Mouse (Mus musculus) midbrain, embryonic 11.5 days (tissue): Measurements from ENCODE around the gene Zscan26. TPM values are rescaled to one million over a fixed set of nuclear protein-coding genes. Genes with fewer than 3 reads are reported as not detected.
A peak's percentile ranks its signal among the peaks of the same experiment; 100 is the strongest.

ENCODE experiments used
- ATAC-seq: fragments of 200-750 bp; cut with Nextera tagmentation; 2 replicates; pipeline ENCODE4 v1.8.0; 2017; ENCODE audit warnings: moderate TSS enrichment, moderate library complexity; ENCODE audit not compliant: low FRiP score
- DNase-seq: peaks from one replicate; pipeline ENCODE4 v3.0.0; 2015; ENCODE audit warnings: low spot score; ENCODE audit errors: missing footprints
- H3K27ac ChIP-seq: fragments of 300-500 bp; sonication (generic); 2 replicates; pipeline ENCODE4 v1.5.1; 2014; ENCODE audit warnings: low read depth, low read length
- H3K27me3 ChIP-seq: fragments of 300-500 bp; sonication (generic); 2 replicates; pipeline ENCODE4 v1.6.1; 2014; ENCODE audit warnings: mild to moderate bottlenecking, low read length, moderate library complexity, mixed read lengths; ENCODE audit not compliant: control insufficient read depth, insufficient read depth
- H3K36me3 ChIP-seq: fragments of 300-500 bp; sonication (generic); 2 replicates; pipeline ENCODE4 v1.6.1; 2014; ENCODE audit warnings: mild to moderate bottlenecking, low read length, moderate library complexity, mixed read lengths; ENCODE audit not compliant: control insufficient read depth, insufficient read depth
- H3K4me1 ChIP-seq: fragments of 300-500 bp; sonication (generic); 2 replicates; pipeline ENCODE4 v1.6.1; 2014; ENCODE audit warnings: low read length; ENCODE audit not compliant: control insufficient read depth, insufficient read depth
- H3K4me2 ChIP-seq: fragments of 300-500 bp; sonication (generic); 2 replicates; pipeline ENCODE4 v1.6.1; 2014; ENCODE audit warnings: mild to moderate bottlenecking, moderate library complexity
- H3K4me3 ChIP-seq: fragments of 300-500 bp; sonication (generic); 2 replicates; pipeline ENCODE4 v1.5.1; 2014; ENCODE audit warnings: low read depth, low read length
- H3K9ac ChIP-seq: fragments of 300-500 bp; sonication (generic); 2 replicates; pipeline ENCODE4 v1.6.1; 2014; ENCODE audit warnings: low read length
- H3K9me3 ChIP-seq: fragments of 300-500 bp; sonication (generic); 2 replicates; pipeline ENCODE4 v1.6.1; 2016; ENCODE audit warnings: low read length; ENCODE audit not compliant: control insufficient read depth
- WGBS: fragments of 180-500 bp; shearing (Covaris S2); extraction: QIAGEN DNeasy Blood & Tissue Kit; methylation state at CpG from one replicate; pipeline ENCODE4 v1.1.7; 2014; 5-methylcytosine and 5-hydroxymethylcytosine counted together
- polyA plus RNA-seq: library from polyadenylated mRNA; unstranded; fragments of >200 nt; fragmentation: Nextera tagmentation; extraction: Ambion mirVana; gene quantifications from 2 replicates; pipeline ENCODE4 v1.2.1, GENCODE M21; 2014

The Zscan26 gene
- polyA plus RNA-seq, 1 experiment from 2014 or later, result 14.6 TPM

DNA sequence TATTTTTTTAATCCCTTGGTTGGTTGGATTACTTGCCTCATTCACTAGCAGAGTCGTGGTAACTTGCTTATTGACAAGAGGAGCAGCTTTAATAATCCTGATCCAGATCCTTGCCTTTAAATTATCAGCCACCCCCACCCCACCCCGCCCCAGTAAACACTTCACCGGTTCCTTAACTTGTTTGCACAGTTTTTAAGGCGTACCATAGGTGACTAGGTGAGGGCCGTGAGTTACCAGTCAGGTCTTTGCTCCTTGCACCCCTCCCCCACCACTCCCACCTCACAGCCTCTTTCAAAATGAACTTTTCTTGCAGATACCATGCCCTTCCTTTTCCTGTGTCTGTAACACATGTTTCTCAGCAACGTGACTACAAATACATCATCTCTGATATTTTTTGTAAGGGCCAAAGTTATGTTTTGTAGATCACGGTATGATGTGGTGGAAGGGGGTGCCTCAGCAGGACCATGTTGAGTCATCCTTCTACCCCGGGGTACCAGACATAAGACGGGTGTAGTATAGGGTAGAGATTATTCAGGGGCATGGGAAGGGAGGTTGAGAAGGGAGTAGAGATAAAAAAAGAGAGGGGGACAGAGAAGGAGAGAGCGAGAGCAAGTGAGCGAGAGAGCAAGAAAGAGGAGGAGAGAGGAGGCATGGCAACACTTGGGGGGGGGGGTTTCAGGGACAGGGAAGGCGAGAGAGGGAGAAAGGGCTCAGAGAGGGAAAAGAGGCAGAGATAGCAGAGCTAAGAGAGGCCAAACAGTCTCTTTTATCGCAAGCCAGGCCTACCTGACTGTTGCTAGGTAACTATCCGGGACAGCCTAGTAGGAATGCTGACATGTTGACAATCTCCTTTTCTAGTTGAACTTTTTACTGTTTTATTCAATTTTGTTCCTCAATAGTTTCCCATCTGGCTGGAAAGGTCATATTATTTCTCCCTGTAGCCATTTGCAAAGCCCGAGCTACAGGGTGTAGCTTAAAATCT, 39.0 kb downstream of the Zscan26 start:
- no peaks in the 10 kb centered on the region for H3K4me1 ChIP-seq
- H3K4me2 ChIP-seq, result no peak overlapping the region
- no peak overlapping the region for H3K9ac ChIP-seq
- H3K36me3 ChIP-seq, result no peaks in the 10 kb centered on the region
- WGBS, result 69% methylated on average over 14 of the region's 15 CpGs
- no peaks in the 10 kb centered on the region for H3K9me3 ChIP-seq
- ATAC-seq (no peak), DNase-seq (no peak)
- H3K4me3 ChIP-seq, result no peak overlapping the region
- no peak overlapping the region for H3K27ac ChIP-seq
- H3K27me3 ChIP-seq, result no peaks in the 10 kb centered on the region

DNA sequence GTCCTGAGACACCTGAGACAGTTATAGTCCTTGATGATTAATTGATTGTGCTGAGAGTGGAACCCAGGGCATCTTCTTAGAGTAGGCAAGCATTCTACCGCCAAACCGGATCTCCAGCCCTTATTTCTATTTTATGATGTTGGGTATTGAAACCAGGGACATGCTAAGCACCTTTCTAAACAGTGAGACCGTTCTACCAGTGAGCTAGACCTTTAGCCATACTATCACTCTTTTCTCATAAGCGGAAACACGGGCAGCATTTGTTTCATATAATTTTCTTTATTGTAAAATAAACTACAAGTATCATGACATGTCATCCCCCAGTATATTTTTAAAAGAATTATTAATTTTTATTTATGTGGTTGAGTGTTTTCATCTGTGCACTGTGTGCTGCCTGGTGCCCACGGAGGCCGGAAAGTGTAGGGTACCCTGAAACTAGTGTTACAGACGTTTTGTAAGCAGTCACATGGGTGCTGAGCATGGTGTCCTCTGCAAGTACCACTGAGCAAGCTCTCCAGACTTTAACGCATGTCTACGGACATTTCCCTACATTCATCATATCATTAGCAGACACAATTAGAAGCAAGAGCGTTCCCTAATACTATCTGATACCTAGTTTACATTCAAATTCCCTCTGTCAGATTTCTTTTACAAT, 44.6 kb downstream of the Zscan26 start:
- Histone ChIP-seq H3K9ac (peak overlapping the region; percentile 68), H3K27ac (no peak overlapping the region), H3K4me2 (peak overlapping the region; percentile 61), H3K4me1 (no peaks in the 10 kb centered on the region; the same call in 1 of the 2 replicates), H3K36me3 (no peaks in the 10 kb centered on the region), H3K27me3 (no peaks in the 10 kb centered on the region), H3K9me3 (no peaks in the 10 kb centered on the region), H3K4me3 (peak overlapping the region; percentile 42)
- WGBS, result 54% methylated on average over 11 of the region's 11 CpGs
- DNase-seq (no peak), ATAC-seq (0 out of 2 replicates have a peak, but pooled peaks have one; percentile 35)

DNA sequence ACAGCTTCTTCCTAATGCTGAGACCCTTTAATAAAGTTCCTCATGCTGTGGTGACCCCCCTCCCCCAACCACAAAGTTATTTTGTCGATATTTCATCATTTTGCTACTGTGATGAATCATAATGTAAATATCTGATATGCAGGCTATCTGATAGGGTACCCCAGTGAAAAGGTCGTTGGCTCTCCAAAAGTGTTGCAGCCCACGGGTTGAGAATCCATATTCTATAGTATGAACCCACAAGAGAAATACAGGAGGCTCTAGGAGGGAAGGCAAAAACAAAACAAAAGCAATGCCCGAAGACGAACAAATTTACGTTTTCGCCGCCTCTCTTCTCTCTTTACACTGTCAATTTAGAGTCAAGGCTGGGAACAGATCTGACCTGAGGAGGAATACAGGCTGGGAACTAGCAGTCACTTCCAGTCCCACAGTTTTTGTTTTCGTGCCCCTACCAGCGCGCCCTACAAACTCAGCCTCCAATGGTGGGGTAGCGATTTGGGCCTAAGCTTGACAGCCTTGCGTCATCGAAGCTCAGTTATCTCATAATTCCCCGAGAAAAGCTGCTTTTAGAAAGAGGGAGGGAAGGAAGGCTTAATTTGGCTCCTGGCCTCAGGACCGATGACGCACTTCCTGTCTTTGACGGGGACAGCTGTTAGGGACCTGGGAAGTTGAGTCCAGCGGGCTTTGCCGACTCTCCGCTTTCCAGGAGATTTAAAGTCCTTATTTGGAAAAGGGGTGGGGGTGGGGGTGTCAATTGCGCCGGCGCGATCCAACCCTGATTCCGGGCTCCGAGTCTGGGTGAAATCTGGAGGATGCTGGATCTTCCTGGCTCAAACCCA, 45.3 kb downstream of the Zscan26 start:
- H3K9me3 ChIP-seq, result no peaks in the 10 kb centered on the region

DNA sequence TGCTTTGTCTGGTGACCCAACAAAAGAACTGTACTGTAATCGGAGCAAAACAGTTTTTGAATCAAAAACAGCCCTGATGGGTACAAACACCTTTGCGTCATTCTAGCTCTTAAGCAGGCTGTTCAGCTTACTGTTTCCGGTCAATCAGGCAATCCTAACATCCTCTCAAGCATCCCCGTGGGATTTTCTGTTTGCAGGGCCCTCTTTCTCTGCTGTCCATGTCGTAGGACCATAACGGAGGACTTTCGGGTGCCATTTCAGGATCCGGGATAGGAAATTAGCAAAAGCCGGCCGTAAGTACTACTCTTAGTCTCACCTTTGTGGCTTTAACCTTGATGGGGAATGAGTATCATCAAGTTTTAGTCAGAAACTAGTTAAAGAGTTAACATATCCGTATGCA, 46.2 kb downstream of the Zscan26 start:
- WGBS, result 80% methylated on average over 11 of the region's 11 CpGs
- Histone ChIP-seq H3K36me3 (no peaks in the 10 kb centered on the region), H3K4me3 (no peak overlapping the region), H3K27ac (no peak overlapping the region), H3K4me1 (no peaks in the 10 kb centered on the region; the same call in 1 of the 2 replicates), H3K4me2 (no peak overlapping the region), H3K27me3 (no peaks in the 10 kb centered on the region), H3K9me3 (no peaks in the 10 kb centered on the region), H3K9ac (no peak overlapping the region)
- ATAC-seq (no peak), DNase-seq (no peak)

More for the DNA sequence above, 45.3 kb downstream of the Zscan26 start:
- DNase-seq (peak; percentile 96), ATAC-seq (peak; percentile 93)
- H3K4me2 ChIP-seq, result peak overlapping the region; percentile 61
- H3K9ac ChIP-seq, result peak overlapping the region; percentile 68
- H3K27me3 ChIP-seq, result no peaks in the 10 kb centered on the region
- H3K36me3 ChIP-seq, result no peaks in the 10 kb centered on the region
- no peaks in the 10 kb centered on the region; the same call in 1 of the 2 replicates for H3K4me1 ChIP-seq
- 4% methylated on average over 27 of the region's 27 CpGs for WGBS
- H3K4me3 ChIP-seq, result peak overlapping the region; percentile 42
- H3K27ac ChIP-seq, result no peak overlapping the region

DNA sequence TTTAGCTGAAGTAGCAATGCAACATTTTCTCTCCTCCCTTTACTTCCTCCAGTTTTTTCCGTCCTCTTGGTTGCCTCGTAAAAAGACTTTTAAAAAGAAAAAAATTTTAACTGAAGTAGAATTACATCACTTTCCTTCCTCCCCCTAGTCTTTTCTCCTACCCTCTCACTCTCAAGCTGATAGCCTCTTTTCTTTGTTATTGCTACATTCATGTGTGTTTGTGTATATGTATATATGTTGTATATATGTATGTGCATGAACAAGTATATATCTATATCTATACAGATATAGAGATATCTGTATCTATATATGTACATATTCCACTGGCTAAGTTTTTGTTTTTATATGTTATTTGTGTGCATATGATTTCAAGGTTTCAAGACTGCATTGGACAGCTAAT, 50.7 kb downstream of the Zscan26 start:
- 0% methylated on average over 2 of the region's 2 CpGs for WGBS
- peak; percentile 62 for ATAC-seq
- H3K4me2 ChIP-seq, result peak overlapping the region; percentile 71

DNA sequence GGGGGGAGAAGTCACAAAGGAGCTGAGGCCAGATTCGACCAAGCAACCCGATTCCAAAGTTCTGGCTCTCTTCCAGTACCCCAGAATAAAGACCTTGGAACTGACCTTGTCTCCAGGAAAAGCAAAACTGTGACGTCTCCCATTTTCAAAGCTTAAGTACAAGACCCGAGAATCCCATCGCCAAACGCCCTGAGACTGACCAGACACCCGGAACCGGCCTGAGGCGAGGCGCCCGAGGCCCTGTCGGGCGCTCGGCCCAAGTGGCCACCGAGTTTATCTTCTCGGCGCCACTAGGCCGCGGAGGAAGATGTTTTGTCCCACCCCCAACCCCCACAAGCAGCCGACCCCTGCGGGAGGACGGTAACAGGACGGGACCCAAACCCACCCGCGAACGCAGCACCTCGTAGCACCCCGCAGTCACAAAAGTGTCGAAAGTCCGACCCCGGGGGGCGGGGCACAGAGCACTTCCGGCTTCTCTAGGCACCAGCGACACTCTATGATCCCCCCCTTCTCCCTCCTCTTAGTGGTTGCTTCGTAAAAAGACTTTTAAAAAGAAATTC, 51.2 kb downstream of the Zscan26 start, which contains the start of gene Zkscan3:
Gene Zkscan3, minus strand, starts transcription at position 469 of the 560 bp plus-strand sequence.
- Histone ChIP-seq H3K9ac (peak within 1 kb of the TSS; percentile 84), H3K4me3 (peak within 1 kb of the TSS; percentile 68), H3K27ac (peak within 1 kb of the TSS; percentile 4; the same call in 1 of the 2 replicates), H3K4me2 (peak within 1 kb of the TSS; percentile 71), H3K4me1 (peaks cover 10% of the 10 kb centered on the region), H3K9me3 (no peaks in the 10 kb centered on the region), H3K36me3 (no peaks in the 10 kb centered on the region), H3K27me3 (no peaks in the 10 kb centered on the region)
- peak; percentile 98 for DNase-seq
- ATAC-seq, result peak; percentile 94
- WGBS, result under 1% methylated on average over 35 of the region's 35 CpGs

More for the DNA sequence above, 50.7 kb downstream of the Zscan26 start:
- no peaks in the 10 kb centered on the region for H3K36me3 ChIP-seq
- no peaks in the 10 kb centered on the region for H3K27me3 ChIP-seq
- H3K4me3 ChIP-seq, result peak overlapping the region; percentile 68
- H3K9ac ChIP-seq, result peak overlapping the region; percentile 84
- H3K27ac ChIP-seq, result no peak overlapping the region
- H3K4me1 ChIP-seq, result peaks cover 10% of the 10 kb centered on the region
- H3K9me3 ChIP-seq, result no peaks in the 10 kb centered on the region
- no peak for DNase-seq

DNA sequence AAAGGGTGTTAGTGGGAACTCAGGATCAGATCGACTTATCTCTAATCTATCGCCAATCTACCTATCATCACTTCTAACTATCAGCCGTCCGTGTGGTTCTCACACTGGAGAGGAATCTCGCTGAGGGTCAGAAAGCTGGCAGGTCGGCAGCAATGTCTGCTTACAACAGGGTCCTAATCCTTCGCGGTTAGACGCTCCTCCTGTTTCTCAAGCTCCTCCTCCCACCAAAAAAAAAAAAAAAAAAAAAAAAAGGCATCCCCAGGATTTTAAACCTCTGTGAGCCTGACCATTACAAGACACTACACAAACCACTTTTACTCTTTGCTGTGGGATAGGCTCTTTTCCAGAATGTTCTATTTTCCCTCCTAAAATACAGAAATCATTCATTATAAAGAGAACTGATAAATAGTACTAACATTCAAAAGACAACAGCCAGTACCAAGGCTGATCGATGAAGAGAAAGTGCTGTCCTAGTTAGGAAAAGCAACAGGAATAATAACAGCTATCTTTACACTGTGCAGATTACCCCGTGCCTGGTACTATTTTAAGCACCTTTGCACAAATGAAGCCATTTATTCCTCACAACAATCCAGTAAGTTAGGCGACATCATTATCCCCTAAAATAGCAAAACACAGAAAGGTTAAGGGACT, 51.8 kb downstream of the Zscan26 start:
- WGBS, result 16% methylated on average over 12 of the region's 12 CpGs
- Histone ChIP-seq H3K36me3 (no peaks in the 10 kb centered on the region), H3K4me2 (peak overlapping the region; percentile 71), H3K4me3 (peak overlapping the region; percentile 68), H3K27me3 (no peaks in the 10 kb centered on the region), H3K27ac (0 out of 2 replicates have a peak overlapping the region, but pooled peaks have one; percentile 4), H3K4me1 (peaks cover 10% of the 10 kb centered on the region), H3K9ac (peak overlapping the region; percentile 84), H3K9me3 (no peaks in the 10 kb centered on the region)
- DNase-seq (no peak), ATAC-seq (peak; percentile 34)

DNA sequence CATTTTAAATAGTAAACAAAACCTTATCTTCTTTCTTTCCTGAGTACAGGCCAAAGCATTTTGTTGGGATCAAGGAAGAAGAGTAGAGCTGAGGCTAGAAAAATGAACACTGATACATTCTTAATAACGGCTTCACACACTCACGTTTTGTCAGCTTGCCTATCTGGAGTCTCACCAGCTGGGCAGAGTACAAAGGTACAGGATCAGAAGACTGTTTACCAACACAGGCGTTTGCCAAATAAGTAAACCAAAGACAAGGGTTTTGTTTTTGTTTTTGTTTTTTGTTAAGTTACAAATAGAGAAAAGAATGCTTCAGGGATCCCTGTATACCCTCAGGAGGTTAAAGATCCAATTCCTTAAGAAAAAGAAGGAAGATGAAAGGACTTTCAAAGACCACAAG, 52.4 kb downstream of the Zscan26 start:
- Histone ChIP-seq H3K9ac (peak overlapping the region; percentile 84), H3K4me3 (peak overlapping the region; percentile 68), H3K9me3 (no peaks in the 10 kb centered on the region), H3K27ac (no peak overlapping the region), H3K36me3 (no peaks in the 10 kb centered on the region), H3K4me1 (peaks cover 10% of the 10 kb centered on the region), H3K4me2 (peak overlapping the region; percentile 71), H3K27me3 (no peaks in the 10 kb centered on the region)
- no peak for ATAC-seq
- 84% methylated on average over 3 of the region's 3 CpGs for whole genome bisulfite sequencing
- no peak for DNase-seq
